ENCODE assay signal across 27 mouse cellular contexts in genomic region chr4:94732721-94733120, GRCm38 (mm10). TPM values are rescaled to one million over a fixed set of nuclear protein-coding genes. Genes with fewer than 3 reads are reported as not detected.
DNase-seq lines count a peak whose midpoint lies in the region; ATAC-seq lines count a peak whose summit lies in the region.
"Had no signal": no experiment of that assay in that cellular context is flagged by ENCODE, and none has a peak within 500 bp of the region (broad histone marks: within the 10 kb centered on the region; RNA-seq: fewer than 3 reads in every experiment).

No protein-coding gene starts in this region.

- H3K4me3 ChIP-seq in heart, embryonic 12.5 days: no peak overlapping the region
- H3K4me3 ChIP-seq: embryonic facial prominence, embryonic 10.5 days; embryonic facial prominence, embryonic 15.5 days; forebrain, embryonic 12.5 days; hindbrain, embryonic 13.5 days; layer of hippocampus, adult 2 months; limb, embryonic 13.5 days; stomach, embryonic 15.5 days had no signal

- H3K36me3 ChIP-seq in heart, embryonic 12.5 days: no peaks in the 10 kb centered on the region
- H3K36me3 ChIP-seq: embryonic facial prominence, embryonic 10.5 days; embryonic facial prominence, embryonic 15.5 days; forebrain, embryonic 12.5 days; G1E; hindbrain, embryonic 13.5 days; limb, embryonic 13.5 days; stomach, embryonic 15.5 days had no signal

- H3K9me3 ChIP-seq in heart, embryonic 12.5 days (replicated peaks): 0 out of 2 replicates have a peak, but pooled peaks cover 2% of the 10 kb centered on the region
- H3K9me3 ChIP-seq: embryonic facial prominence, embryonic 10.5 days; embryonic facial prominence, embryonic 15.5 days; forebrain, embryonic 12.5 days; G1E; hindbrain, embryonic 13.5 days; stomach, embryonic 15.5 days had no signal

- 0 out of 2 replicates have a peak overlapping the region, but pooled peaks have one; percentile 15 for H3K27ac ChIP-seq in heart, embryonic 12.5 days (ENCODE audit: poor library complexity, severe bottlenecking)
- H3K27ac ChIP-seq: embryonic facial prominence, embryonic 10.5 days; embryonic facial prominence, embryonic 15.5 days; forebrain, embryonic 12.5 days; hindbrain, embryonic 13.5 days; layer of hippocampus, adult 2 months; limb, embryonic 13.5 days; macrophage; stomach, embryonic 15.5 days had no signal

- H3K27me3 ChIP-seq in heart, embryonic 12.5 days (replicated peaks): no peaks in the 10 kb centered on the region
- H3K27me3 ChIP-seq: embryonic facial prominence, embryonic 15.5 days; forebrain, embryonic 12.5 days; hindbrain, embryonic 13.5 days; limb, embryonic 13.5 days; stomach, embryonic 15.5 days had no signal

- no peak for DNase-seq in heart, adult 9 months (ENCODE audit: low spot score in 2 of 2)
- peak; percentile 45 to 51 for DNase-seq in kidney, postnatal 25 days
- no peak for DNase-seq in kidney, adult 11 months
- peak; percentile 66 for DNase-seq in lung, postnatal 14 days
- no peak for DNase-seq in urinary bladder, postnatal 14 days (ENCODE audit: low spot score)
- DNase-seq: adrenal gland, adult 8-10 months; cerebellum, adult 8-10 months; cerebellum, postnatal 25 days; gastrocnemius, postnatal 25 days; heart, adult 11 months; heart, postnatal 4 days; midbrain, embryonic 14.5 days; right cerebral cortex, postnatal 25 days had no signal

- peaks cover 6% of the 10 kb centered on the region for H3K4me1 ChIP-seq in heart, embryonic 12.5 days (replicated peaks)
- H3K4me1 ChIP-seq: embryonic facial prominence, embryonic 10.5 days; embryonic facial prominence, embryonic 15.5 days; forebrain, embryonic 12.5 days; hindbrain, embryonic 13.5 days; stomach, embryonic 15.5 days had no signal

- no peak overlapping the region for H3K4me2 ChIP-seq in heart, embryonic 12.5 days
- H3K4me2 ChIP-seq: embryonic facial prominence, embryonic 15.5 days; forebrain, embryonic 12.5 days; heart, embryonic 11.5 days; hindbrain, embryonic 13.5 days; limb, embryonic 13.5 days; liver, embryonic 11.5 days; stomach, embryonic 15.5 days had no signal

- ATAC-seq in heart, embryonic 12.5 days (ENCODE audit: insufficient number of reproducible peaks, low FRiP score): peak; percentile 48; the same call in 1 of the 2 replicates
- ATAC-seq in inflammation-experienced regulatory T-cells, adult 6 months: no peak
- ATAC-seq: intestine, postnatal 0 days had no signal

- no peak overlapping the region for H3K9ac ChIP-seq in heart, embryonic 12.5 days
- H3K9ac ChIP-seq: embryonic facial prominence, embryonic 15.5 days; forebrain, embryonic 12.5 days; hindbrain, embryonic 13.5 days; limb, embryonic 13.5 days; stomach, embryonic 15.5 days had no signal

RNA-seq across cellular contexts. Expression of gene Tek, which starts 6.4 kb away (rescaled TPM):
- 66.6 and 70.6 TPM in 2 replicates for polyA plus RNA-seq in heart, embryonic 12.5 days (2016; fragmentation: Nextera tagmentation; extraction: Ambion mirVana)
- polyA plus RNA-seq in inflammation-experienced regulatory T-cells, adult 6 months (2017; shearing (Covaris generic)): not detected
- polyA plus RNA-seq: G1E, macrophage had no signal

Comparison
In these comparisons a context has a peak if more than half of its experiments do, and no peak if none do; other contexts are left out.
1. DNase-seq: peak in kidney, postnatal 25 days (2 of 2) and lung, postnatal 14 days (single experiment); none in heart, adult 9 months (0 of 2), kidney, adult 11 months (single experiment) and urinary bladder, postnatal 14 days (single experiment).
2. RNA of gene Tek, which starts 6.4 kb away (polyA plus RNA-seq): 66.6 to 70.6 TPM in heart, embryonic 12.5 days; not detected in inflammation-experienced regulatory T-cells, adult 6 months; every median in the first group is over 10 times any median in the second.